Mouse (Mus musculus): ENCODE data around the gene Slc4a1. TPM values are rescaled to one million over a fixed set of nuclear protein-coding genes. Genes with fewer than 3 reads are reported as not detected.

The Slc4a1 gene
- polyA plus RNA-seq, 1 experiment from 2014 or later, result 3.0 TPM

GRCm38 (mm10) chr11:102408344-102408876 is 42.4 kb upstream of the Slc4a1 start:
- peak overlapping the region; percentile 76 for H3K4me2 ChIP-seq (replicated peaks; ENCODE audit: low read depth, low read length)
- ATAC-seq (ENCODE audit: low FRiP score, low TSS enrichment), result peak; percentile 90
- H3K36me3 ChIP-seq (ENCODE audit: control insufficient read depth, insufficient read depth, low read length), result peaks cover 15% of the 10 kb centered on the region
- peaks cover 18% of the 10 kb centered on the region for H3K4me1 ChIP-seq (ENCODE audit: control insufficient read depth, insufficient read depth, low read length)
- H3K27me3 ChIP-seq (ENCODE audit: control insufficient read depth, insufficient read depth, low read length), result no peaks in the 10 kb centered on the region
- H3K9ac ChIP-seq (ENCODE audit: low read depth, low read length), result peak overlapping the region; percentile 86; the same call in 1 of the 2 replicates
- WGBS, result under 1% methylated on average over 32 of the region's 32 CpGs
- peak overlapping the region; percentile 78 for H3K4me3 ChIP-seq (ENCODE audit: low read length)
- H3K9me3 ChIP-seq (ENCODE audit: control insufficient read depth, low read length), result no peaks in the 10 kb centered on the region
- peak overlapping the region; percentile 97 for H3K27ac ChIP-seq (ENCODE audit: low read depth, low read length)

- peak within 1 kb of the TSS; percentile 78 for H3K4me3 ChIP-seq (ENCODE audit: low read length)
- peaks cover 18% of the 10 kb centered on the region for H3K4me1 ChIP-seq (ENCODE audit: control insufficient read depth, insufficient read depth, low read length)
- H3K27me3 ChIP-seq (ENCODE audit: control insufficient read depth, insufficient read depth, low read length), result no peaks in the 10 kb centered on the region
- peak; percentile 13; the same call in 1 of the 2 replicates for ATAC-seq (ENCODE audit: low FRiP score, low TSS enrichment)
- H3K9me3 ChIP-seq (ENCODE audit: control insufficient read depth, low read length), result no peaks in the 10 kb centered on the region
- peak within 1 kb of the TSS; percentile 86 for H3K9ac ChIP-seq (ENCODE audit: low read depth, low read length)
- peak within 1 kb of the TSS; percentile 76 for H3K4me2 ChIP-seq (replicated peaks; ENCODE audit: low read depth, low read length)
- peak within 1 kb of the TSS; percentile 97 for H3K27ac ChIP-seq (ENCODE audit: low read depth, low read length)
- under 1% methylated on average over 19 of the region's 19 CpGs for WGBS
- peaks cover 21% of the 10 kb centered on the region for H3K36me3 ChIP-seq (ENCODE audit: control insufficient read depth, insufficient read depth, low read length)
Observed at GRCm38 (mm10) chr11:102407834-102408215, 41.8 kb upstream of the Slc4a1 start, which contains the start of gene Slc25a39. TSS of gene Slc25a39 (minus strand) at chr11:102407946.

GRCm38 (mm10) chr11:102406900-102407833 is 41.2 kb upstream of the Slc4a1 start:
- WGBS, result under 1% methylated on average over 71 of the region's 85 CpGs
- peak; percentile 75 for ATAC-seq (ENCODE audit: low FRiP score, low TSS enrichment)
- Histone ChIP-seq H3K9me3 (ENCODE audit: control insufficient read depth, low read length) (no peaks in the 10 kb centered on the region), H3K36me3 (ENCODE audit: control insufficient read depth, insufficient read depth, low read length) (peaks cover 24% of the 10 kb centered on the region), H3K27me3 (ENCODE audit: control insufficient read depth, insufficient read depth, low read length) (no peaks in the 10 kb centered on the region), H3K27ac (ENCODE audit: low read depth, low read length) (peak overlapping the region; percentile 97), H3K9ac (ENCODE audit: low read depth, low read length) (peak overlapping the region; percentile 86), H3K4me1 (ENCODE audit: control insufficient read depth, insufficient read depth, low read length) (peaks cover 18% of the 10 kb centered on the region), H3K4me3 (ENCODE audit: low read length) (peak overlapping the region; percentile 78), H3K4me2 (replicated peaks; ENCODE audit: low read depth, low read length) (peak overlapping the region; percentile 76)

- peak overlapping the region; percentile 86; the same call in 1 of the 2 replicates for H3K9ac ChIP-seq (ENCODE audit: low read depth, low read length)
- peaks cover 24% of the 10 kb centered on the region for H3K36me3 ChIP-seq (ENCODE audit: control insufficient read depth, insufficient read depth, low read length)
- no peak overlapping the region; the same call in 1 of the 2 replicates for H3K27ac ChIP-seq (ENCODE audit: low read depth, low read length)
- WGBS, result 5% methylated on average over 3 of the region's 3 CpGs
- H3K27me3 ChIP-seq (ENCODE audit: control insufficient read depth, insufficient read depth, low read length), result no peaks in the 10 kb centered on the region
- H3K4me3 ChIP-seq (ENCODE audit: low read length), result peak overlapping the region; percentile 78
- H3K4me1 ChIP-seq (ENCODE audit: control insufficient read depth, insufficient read depth, low read length), result peaks cover 18% of the 10 kb centered on the region
- ATAC-seq (ENCODE audit: low FRiP score, low TSS enrichment), result no peak
- peak overlapping the region; percentile 76 for H3K4me2 ChIP-seq (replicated peaks; ENCODE audit: low read depth, low read length)
- H3K9me3 ChIP-seq (ENCODE audit: control insufficient read depth, low read length), result no peaks in the 10 kb centered on the region
Observed at GRCm38 (mm10) chr11:102406401-102406800, 40.4 kb upstream of the Slc4a1 start.

- peak overlapping the region; percentile 86; the same call in 1 of the 2 replicates for H3K9ac ChIP-seq (ENCODE audit: low read depth, low read length)
- H3K9me3 ChIP-seq (ENCODE audit: control insufficient read depth, low read length), result no peaks in the 10 kb centered on the region
- H3K36me3 ChIP-seq (ENCODE audit: control insufficient read depth, insufficient read depth, low read length), result peaks cover 24% of the 10 kb centered on the region
- peaks cover 18% of the 10 kb centered on the region for H3K4me1 ChIP-seq (ENCODE audit: control insufficient read depth, insufficient read depth, low read length)
- H3K27ac ChIP-seq (ENCODE audit: low read depth, low read length), result no peak overlapping the region
- H3K4me3 ChIP-seq (ENCODE audit: low read length), result peak overlapping the region; percentile 78; the same call in 1 of the 2 replicates
- H3K27me3 ChIP-seq (ENCODE audit: control insufficient read depth, insufficient read depth, low read length), result peaks cover 3% of the 10 kb centered on the region; the same call in 1 of the 2 replicates
- peak overlapping the region; percentile 76 for H3K4me2 ChIP-seq (replicated peaks; ENCODE audit: low read depth, low read length)
- ATAC-seq (ENCODE audit: low FRiP score, low TSS enrichment), result no peak
- WGBS, result 83% methylated on average over 11 of the region's 11 CpGs
Observed at GRCm38 (mm10) chr11:102405544-102406285, 39.7 kb upstream of the Slc4a1 start.

GRCm38 (mm10) chr11:102404161-102405010 is 38.4 kb upstream of the Slc4a1 start:
- Histone ChIP-seq H3K27ac (ENCODE audit: low read depth, low read length) (no peak overlapping the region), H3K27me3 (ENCODE audit: control insufficient read depth, insufficient read depth, low read length) (peaks cover 10% of the 10 kb centered on the region), H3K4me2 (replicated peaks; ENCODE audit: low read depth, low read length) (no peak overlapping the region), H3K36me3 (ENCODE audit: control insufficient read depth, insufficient read depth, low read length) (peaks cover 24% of the 10 kb centered on the region), H3K4me3 (ENCODE audit: low read length) (no peak overlapping the region), H3K9me3 (ENCODE audit: control insufficient read depth, low read length) (no peaks in the 10 kb centered on the region), H3K4me1 (ENCODE audit: control insufficient read depth, insufficient read depth, low read length) (peaks cover 22% of the 10 kb centered on the region), H3K9ac (ENCODE audit: low read depth, low read length) (no peak overlapping the region)
- WGBS, result 80% methylated on average over 18 of the region's 18 CpGs
- ATAC-seq (ENCODE audit: low FRiP score, low TSS enrichment), result no peak

GRCm38 (mm10) chr11:102403657-102404056 is 37.7 kb upstream of the Slc4a1 start:
- Histone ChIP-seq H3K9ac (ENCODE audit: low read depth, low read length) (no peak overlapping the region), H3K27ac (ENCODE audit: low read depth, low read length) (no peak overlapping the region), H3K4me3 (ENCODE audit: low read length) (no peak overlapping the region), H3K36me3 (ENCODE audit: control insufficient read depth, insufficient read depth, low read length) (peaks cover 24% of the 10 kb centered on the region), H3K4me2 (replicated peaks; ENCODE audit: low read depth, low read length) (no peak overlapping the region), H3K4me1 (ENCODE audit: control insufficient read depth, insufficient read depth, low read length) (peaks cover 26% of the 10 kb centered on the region), H3K9me3 (ENCODE audit: control insufficient read depth, low read length) (no peaks in the 10 kb centered on the region), H3K27me3 (ENCODE audit: control insufficient read depth, insufficient read depth, low read length) (peaks cover 17% of the 10 kb centered on the region)
- no peak for ATAC-seq (ENCODE audit: low FRiP score, low TSS enrichment)
- WGBS, result 96% methylated on average over 11 of the region's 11 CpGs

GRCm38 (mm10) chr11:102401898-102402500 is 36.0 kb upstream of the Slc4a1 start:
- no peak overlapping the region for H3K27ac ChIP-seq (ENCODE audit: low read depth, low read length)
- H3K9me3 ChIP-seq (ENCODE audit: control insufficient read depth, low read length), result no peaks in the 10 kb centered on the region
- no peak for ATAC-seq (ENCODE audit: low FRiP score, low TSS enrichment)
- peaks cover 26% of the 10 kb centered on the region for H3K4me1 ChIP-seq (ENCODE audit: control insufficient read depth, insufficient read depth, low read length)
- 67% methylated on average over 12 of the region's 12 CpGs for WGBS
- H3K9ac ChIP-seq (ENCODE audit: low read depth, low read length), result no peak overlapping the region
- peaks cover 28% of the 10 kb centered on the region for H3K27me3 ChIP-seq (ENCODE audit: control insufficient read depth, insufficient read depth, low read length)
- H3K4me2 ChIP-seq (replicated peaks; ENCODE audit: low read depth, low read length), result no peak overlapping the region
- H3K36me3 ChIP-seq (ENCODE audit: control insufficient read depth, insufficient read depth, low read length), result peaks cover 24% of the 10 kb centered on the region
- H3K4me3 ChIP-seq (ENCODE audit: low read length), result no peak overlapping the region

Data from kidney, embryonic 14.5 days (tissue).